Mouse (Mus musculus): ENCODE results near the gene Figla. TPM values are rescaled to one million over a fixed set of nuclear protein-coding genes. Genes with fewer than 3 reads are reported as not detected.

The Figla gene
- polyA plus RNA-seq, 1 experiment from 2014 or later: not detected

DNA sequence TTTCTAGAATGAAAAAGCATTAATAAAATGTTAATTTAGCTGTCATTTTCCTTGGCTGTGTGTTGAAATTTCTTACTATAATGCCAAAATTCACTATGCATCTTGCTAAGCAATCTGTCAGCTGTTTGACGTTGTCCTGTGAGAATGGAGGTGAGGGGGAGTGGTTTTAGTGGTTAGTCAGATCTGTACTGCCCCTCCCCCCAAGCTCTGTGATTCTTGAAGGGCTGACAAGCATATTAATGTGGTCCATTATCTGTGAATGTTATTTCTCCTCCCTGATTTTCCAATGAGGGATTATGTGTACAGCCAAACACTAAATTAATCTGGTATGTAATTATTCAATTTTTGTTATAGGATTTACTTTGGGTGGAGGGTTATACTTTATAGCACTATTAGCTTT, 42.5 kb downstream of the Figla start:
- Histone ChIP-seq H3K27ac (ENCODE audit: low read length) (no peak overlapping the region), H3K9ac (ENCODE audit: low read length) (no peak overlapping the region), H3K36me3 (ENCODE audit: control insufficient read depth, insufficient read depth) (no peaks in the 10 kb centered on the region), H3K4me1 (ENCODE audit: control insufficient read depth, insufficient read depth, low read length) (no peaks in the 10 kb centered on the region), H3K9me3 (replicated peaks; ENCODE audit: control insufficient read depth, low read length) (no peaks in the 10 kb centered on the region), H3K4me2 (ENCODE audit: low read depth, low read length) (no peak overlapping the region), H3K4me3 (ENCODE audit: low read length) (no peak overlapping the region), H3K27me3 (ENCODE audit: control insufficient read depth, insufficient read depth, low read length) (no peaks in the 10 kb centered on the region)
- no peak for ATAC-seq (replicated peaks; ENCODE audit: extremely low read depth, insufficient read depth, low FRiP score)
- 0% methylated on average over 1 of the region's 1 CpGs for WGBS

DNA sequence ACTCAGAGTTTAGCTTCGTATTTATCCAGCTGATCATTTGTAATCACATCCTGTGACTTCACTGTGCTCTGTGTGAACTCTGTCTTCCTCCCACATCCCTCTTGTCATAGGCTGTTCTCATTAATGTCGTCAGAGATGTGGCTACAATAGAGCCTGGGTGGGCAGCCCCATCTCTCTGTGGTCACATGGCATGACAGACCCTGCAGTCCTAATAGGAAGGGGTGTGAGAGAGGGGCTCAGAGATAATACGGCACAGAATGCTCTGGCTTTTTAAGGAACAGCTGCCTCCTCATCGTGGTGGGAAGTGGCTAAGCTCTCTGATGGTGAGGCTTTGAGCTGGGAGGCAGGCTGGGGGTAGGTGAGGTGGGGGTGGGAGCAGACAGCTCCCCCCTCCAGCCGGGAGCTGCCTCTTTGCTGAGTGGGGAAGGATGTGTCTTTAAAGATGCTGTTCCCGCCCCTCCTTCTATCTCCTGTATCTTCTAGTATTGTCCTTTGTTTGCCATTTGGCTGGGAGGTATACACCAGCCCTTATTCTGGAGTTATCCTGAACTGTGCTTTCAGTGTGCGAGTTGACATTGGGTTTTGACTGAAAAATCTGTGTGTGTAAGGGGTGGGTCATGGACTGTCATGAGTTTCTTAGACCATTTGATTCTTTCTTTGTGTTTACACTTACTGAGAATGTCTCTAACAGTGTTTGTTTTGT, 43.3 kb downstream of the Figla start:
- Histone ChIP-seq H3K27ac (ENCODE audit: low read length) (no peak overlapping the region), H3K36me3 (ENCODE audit: control insufficient read depth, insufficient read depth) (no peaks in the 10 kb centered on the region), H3K4me3 (ENCODE audit: low read length) (no peak overlapping the region), H3K4me2 (ENCODE audit: low read depth, low read length) (no peak overlapping the region), H3K4me1 (ENCODE audit: control insufficient read depth, insufficient read depth, low read length) (no peaks in the 10 kb centered on the region), H3K9me3 (replicated peaks; ENCODE audit: control insufficient read depth, low read length) (no peaks in the 10 kb centered on the region), H3K27me3 (ENCODE audit: control insufficient read depth, insufficient read depth, low read length) (no peaks in the 10 kb centered on the region), H3K9ac (ENCODE audit: low read length) (no peak overlapping the region)
- 38% methylated on average over 7 of the region's 7 CpGs for WGBS
- ATAC-seq (replicated peaks; ENCODE audit: extremely low read depth, insufficient read depth, low FRiP score): no peak

DNA sequence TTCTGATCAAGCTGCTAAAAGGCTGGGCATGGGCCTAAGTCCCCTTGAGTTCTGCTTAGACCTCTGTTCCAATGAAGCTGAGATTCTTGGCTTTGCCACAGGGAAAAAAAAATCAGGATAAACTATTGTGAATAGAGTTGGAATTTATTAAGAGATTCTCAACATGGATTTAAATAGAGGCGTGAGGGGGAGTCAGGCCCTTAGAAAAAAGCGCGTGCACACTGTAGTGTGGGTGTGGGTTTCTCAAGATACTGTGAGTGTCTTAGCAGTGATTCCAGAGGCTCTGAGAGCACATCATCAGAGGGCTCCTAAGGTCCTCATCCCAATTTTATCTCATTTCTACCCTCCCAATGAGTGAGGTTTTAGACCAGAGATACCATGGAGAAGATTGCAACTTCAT, 44.2 kb downstream of the Figla start:
- 85% methylated on average over 3 of the region's 3 CpGs for WGBS
- Histone ChIP-seq H3K27ac (ENCODE audit: low read length) (no peak overlapping the region), H3K4me1 (ENCODE audit: control insufficient read depth, insufficient read depth, low read length) (no peaks in the 10 kb centered on the region), H3K4me3 (ENCODE audit: low read length) (no peak overlapping the region), H3K36me3 (ENCODE audit: control insufficient read depth, insufficient read depth) (no peaks in the 10 kb centered on the region), H3K9ac (ENCODE audit: low read length) (no peak overlapping the region), H3K9me3 (replicated peaks; ENCODE audit: control insufficient read depth, low read length) (no peaks in the 10 kb centered on the region), H3K4me2 (ENCODE audit: low read depth, low read length) (no peak overlapping the region), H3K27me3 (ENCODE audit: control insufficient read depth, insufficient read depth, low read length) (no peaks in the 10 kb centered on the region)
- ATAC-seq (replicated peaks; ENCODE audit: extremely low read depth, insufficient read depth, low FRiP score): no peak

DNA sequence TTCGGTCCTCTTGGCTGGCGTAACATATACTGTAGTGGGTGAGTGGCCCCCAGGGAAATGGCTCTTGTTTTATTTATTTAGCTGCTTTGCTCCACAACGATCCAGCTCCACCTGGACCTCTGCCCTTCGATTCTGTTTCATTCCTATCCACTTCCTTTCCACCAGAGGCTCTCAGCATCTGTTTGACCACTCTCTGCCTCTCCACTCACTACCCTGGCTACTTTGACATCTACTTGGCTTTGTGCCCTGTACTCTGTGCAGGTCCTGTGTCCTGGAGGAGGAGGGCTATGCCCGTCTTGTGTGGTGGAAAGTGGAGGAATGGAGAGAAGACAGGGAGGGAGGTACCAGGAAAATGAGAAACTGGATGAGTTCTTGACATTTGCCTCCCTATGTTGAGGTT, 46.3 kb downstream of the Figla start:
- no peak for ATAC-seq (replicated peaks; ENCODE audit: extremely low read depth, insufficient read depth, low FRiP score)
- WGBS: 46% methylated on average over 5 of the region's 5 CpGs
- Histone ChIP-seq H3K4me2 (ENCODE audit: low read depth, low read length) (no peak overlapping the region), H3K36me3 (ENCODE audit: control insufficient read depth, insufficient read depth) (no peaks in the 10 kb centered on the region), H3K4me3 (ENCODE audit: low read length) (no peak overlapping the region), H3K27me3 (ENCODE audit: control insufficient read depth, insufficient read depth, low read length) (no peaks in the 10 kb centered on the region; the same call in 1 of the 2 replicates), H3K27ac (ENCODE audit: low read length) (no peak overlapping the region), H3K9ac (ENCODE audit: low read length) (no peak overlapping the region), H3K4me1 (ENCODE audit: control insufficient read depth, insufficient read depth, low read length) (no peaks in the 10 kb centered on the region), H3K9me3 (replicated peaks; ENCODE audit: control insufficient read depth, low read length) (no peaks in the 10 kb centered on the region)

DNA sequence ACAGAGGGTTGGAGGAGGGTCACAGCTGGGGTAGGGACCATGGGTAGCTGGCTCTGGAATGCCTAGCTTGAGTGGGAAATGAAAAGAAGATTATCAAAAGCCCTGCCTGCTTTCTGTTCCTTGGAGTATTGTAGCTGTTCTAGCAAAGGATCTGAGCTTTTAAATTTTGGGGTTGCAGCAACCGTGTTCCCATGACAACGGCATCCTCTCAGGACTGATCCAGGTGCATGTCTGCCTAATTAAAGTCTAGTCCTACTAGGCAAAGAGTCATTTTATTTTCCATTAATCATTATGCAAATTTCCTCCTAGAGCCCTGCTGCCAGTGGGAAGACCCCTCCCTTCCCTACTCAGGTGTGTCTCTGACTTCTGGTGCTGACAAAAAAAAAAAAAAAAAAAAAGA, 46.7 kb downstream of the Figla start:
- H3K4me2 ChIP-seq (ENCODE audit: low read depth, low read length): no peak overlapping the region
- ATAC-seq (replicated peaks; ENCODE audit: extremely low read depth, insufficient read depth, low FRiP score): no peak
- no peaks in the 10 kb centered on the region; the same call in 1 of the 2 replicates for H3K27me3 ChIP-seq (ENCODE audit: control insufficient read depth, insufficient read depth, low read length)
- no peak overlapping the region for H3K27ac ChIP-seq (ENCODE audit: low read length)
- no peaks in the 10 kb centered on the region for H3K36me3 ChIP-seq (ENCODE audit: control insufficient read depth, insufficient read depth)
- no peaks in the 10 kb centered on the region for H3K9me3 ChIP-seq (replicated peaks; ENCODE audit: control insufficient read depth, low read length)
- no peak overlapping the region for H3K9ac ChIP-seq (ENCODE audit: low read length)
- no peaks in the 10 kb centered on the region for H3K4me1 ChIP-seq (ENCODE audit: control insufficient read depth, insufficient read depth, low read length)
- WGBS: 91% methylated on average over 2 of the region's 2 CpGs
- H3K4me3 ChIP-seq (ENCODE audit: low read length): no peak overlapping the region

DNA sequence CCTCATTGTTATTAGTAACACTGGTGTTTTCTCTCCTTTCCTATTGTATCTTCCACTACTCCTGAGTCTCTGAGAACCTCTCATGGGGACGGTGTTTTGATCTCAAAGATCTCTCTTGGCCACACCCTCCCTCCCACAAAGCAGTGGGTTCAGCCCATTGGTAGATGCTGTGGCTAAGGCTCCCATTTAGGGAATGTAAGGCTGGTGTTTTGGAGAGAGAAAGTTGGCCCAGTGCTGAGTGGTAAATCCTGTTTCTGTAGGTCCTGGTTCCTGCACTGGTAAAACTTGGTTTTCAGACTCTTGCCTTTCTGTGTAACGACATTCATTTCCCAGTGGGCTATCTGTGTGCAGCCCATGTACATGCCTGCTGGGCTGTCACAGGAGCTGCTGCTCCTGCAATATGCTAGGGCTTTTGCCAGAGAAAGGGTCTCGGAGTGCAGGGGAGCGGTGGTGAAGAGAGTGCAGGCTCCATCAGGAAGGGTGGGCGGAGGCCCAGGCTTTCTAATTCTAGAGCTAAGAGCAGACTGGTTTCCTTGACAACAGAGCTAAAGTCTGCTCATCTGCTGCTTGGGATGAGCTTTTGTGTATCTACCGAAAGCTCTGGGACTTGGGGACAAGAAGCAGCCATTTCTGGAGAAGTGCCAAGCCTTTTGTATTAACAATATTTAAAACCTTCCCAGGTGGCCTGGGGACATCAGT, 48.5 kb downstream of the Figla start:
- H3K9me3 ChIP-seq (replicated peaks; ENCODE audit: control insufficient read depth, low read length): no peaks in the 10 kb centered on the region
- H3K27ac ChIP-seq (ENCODE audit: low read length): no peak overlapping the region
- no peak overlapping the region for H3K9ac ChIP-seq (ENCODE audit: low read length)
- H3K36me3 ChIP-seq (ENCODE audit: control insufficient read depth, insufficient read depth): no peaks in the 10 kb centered on the region
- ATAC-seq (replicated peaks; ENCODE audit: extremely low read depth, insufficient read depth, low FRiP score): no peak
- WGBS: 58% methylated on average over 6 of the region's 6 CpGs
- H3K4me3 ChIP-seq (ENCODE audit: low read length): no peak overlapping the region
- H3K4me2 ChIP-seq (ENCODE audit: low read depth, low read length): no peak overlapping the region
- no peaks in the 10 kb centered on the region for H3K4me1 ChIP-seq (ENCODE audit: control insufficient read depth, insufficient read depth, low read length)
- no peaks in the 10 kb centered on the region; the same call in 1 of the 2 replicates for H3K27me3 ChIP-seq (ENCODE audit: control insufficient read depth, insufficient read depth, low read length)

DNA sequence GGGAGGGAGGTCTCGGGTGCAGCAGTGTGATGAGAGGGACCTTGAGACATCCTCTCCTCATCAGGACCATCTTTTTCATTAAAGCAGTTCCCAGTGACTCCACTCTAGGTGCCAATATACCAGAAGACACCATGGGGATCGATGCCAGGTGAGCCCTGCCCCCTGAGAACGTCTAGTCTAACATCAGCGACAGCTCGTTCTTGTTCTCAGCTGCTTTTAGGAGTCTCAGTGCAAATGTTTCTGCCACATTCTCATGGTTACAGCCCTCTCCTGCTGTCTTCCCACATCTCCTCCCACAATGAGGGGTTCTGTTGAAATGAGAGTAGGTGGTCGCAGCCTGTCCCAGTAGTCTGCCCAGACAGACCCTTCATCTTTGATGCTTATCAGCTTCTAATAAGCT, 50.8 kb downstream of the Figla start:
- 75% methylated on average over 6 of the region's 6 CpGs for WGBS
- Histone ChIP-seq H3K4me1 (ENCODE audit: control insufficient read depth, insufficient read depth, low read length) (no peaks in the 10 kb centered on the region), H3K9me3 (replicated peaks; ENCODE audit: control insufficient read depth, low read length) (no peaks in the 10 kb centered on the region), H3K4me3 (ENCODE audit: low read length) (no peak overlapping the region), H3K36me3 (ENCODE audit: control insufficient read depth, insufficient read depth) (no peaks in the 10 kb centered on the region), H3K4me2 (ENCODE audit: low read depth, low read length) (no peak overlapping the region), H3K27me3 (ENCODE audit: control insufficient read depth, insufficient read depth, low read length) (no peaks in the 10 kb centered on the region; the same call in 1 of the 2 replicates), H3K9ac (ENCODE audit: low read length) (no peak overlapping the region), H3K27ac (ENCODE audit: low read length) (no peak overlapping the region)
- ATAC-seq (replicated peaks; ENCODE audit: extremely low read depth, insufficient read depth, low FRiP score): no peak

DNA sequence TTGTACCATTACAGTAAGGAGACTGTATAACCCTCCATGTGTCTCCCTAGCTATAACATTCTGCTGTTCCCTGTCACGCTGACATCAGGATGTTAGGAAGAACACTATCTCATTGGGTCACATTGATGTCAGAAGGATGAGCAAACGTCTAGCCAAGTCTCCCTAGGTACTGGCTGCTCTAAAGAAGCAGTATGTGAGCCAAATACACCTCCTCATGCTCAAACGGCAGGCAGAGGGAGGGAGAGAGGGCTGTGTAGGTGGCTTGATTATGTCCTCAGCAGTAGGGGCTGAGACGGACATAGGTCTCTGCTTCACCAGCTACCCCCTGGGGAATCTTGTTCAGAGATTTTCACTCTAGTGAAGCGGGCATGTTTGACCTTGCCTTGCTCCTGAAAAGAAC, 51.2 kb downstream of the Figla start:
- H3K4me2 ChIP-seq (ENCODE audit: low read depth, low read length): no peak overlapping the region
- H3K9ac ChIP-seq (ENCODE audit: low read length): no peak overlapping the region
- no peaks in the 10 kb centered on the region for H3K4me1 ChIP-seq (ENCODE audit: control insufficient read depth, insufficient read depth, low read length)
- H3K27me3 ChIP-seq (ENCODE audit: control insufficient read depth, insufficient read depth, low read length): no peaks in the 10 kb centered on the region; the same call in 1 of the 2 replicates
- 43% methylated on average over 5 of the region's 5 CpGs for WGBS
- no peak overlapping the region for H3K27ac ChIP-seq (ENCODE audit: low read length)
- H3K4me3 ChIP-seq (ENCODE audit: low read length): no peak overlapping the region
- no peak for ATAC-seq (replicated peaks; ENCODE audit: extremely low read depth, insufficient read depth, low FRiP score)
- no peaks in the 10 kb centered on the region for H3K9me3 ChIP-seq (replicated peaks; ENCODE audit: control insufficient read depth, low read length)
- H3K36me3 ChIP-seq (ENCODE audit: control insufficient read depth, insufficient read depth): no peaks in the 10 kb centered on the region

DNA sequence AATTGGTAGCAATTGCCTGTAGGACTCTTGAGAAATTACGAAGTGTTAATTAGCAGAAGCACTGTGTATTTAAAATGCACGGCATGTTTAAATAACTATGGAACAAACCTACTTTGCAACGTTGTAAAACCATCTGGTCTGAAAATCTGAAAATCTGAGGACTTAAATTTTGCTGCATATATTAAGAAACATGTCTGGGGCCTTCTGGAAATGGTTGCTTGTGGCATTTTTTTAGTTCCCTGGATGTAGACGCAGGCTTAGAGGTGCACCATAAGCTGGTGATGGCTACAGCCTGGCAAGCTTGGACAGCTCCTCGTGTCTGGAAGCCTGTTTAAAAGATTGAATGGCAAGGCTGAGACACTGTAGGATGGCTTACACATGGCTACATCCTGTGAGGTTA, 53.0 kb downstream of the Figla start:
- no peak overlapping the region for H3K4me3 ChIP-seq (ENCODE audit: low read length)
- WGBS: 65% methylated on average over 5 of the region's 5 CpGs
- H3K4me2 ChIP-seq (ENCODE audit: low read depth, low read length): no peak overlapping the region
- H3K9ac ChIP-seq (ENCODE audit: low read length): no peak overlapping the region
- H3K27ac ChIP-seq (ENCODE audit: low read length): no peak overlapping the region
- no peaks in the 10 kb centered on the region for H3K4me1 ChIP-seq (ENCODE audit: control insufficient read depth, insufficient read depth, low read length)
- no peaks in the 10 kb centered on the region for H3K36me3 ChIP-seq (ENCODE audit: control insufficient read depth, insufficient read depth)
- no peaks in the 10 kb centered on the region; the same call in 1 of the 2 replicates for H3K27me3 ChIP-seq (ENCODE audit: control insufficient read depth, insufficient read depth, low read length)
- H3K9me3 ChIP-seq (replicated peaks; ENCODE audit: control insufficient read depth, low read length): no peaks in the 10 kb centered on the region
- ATAC-seq (replicated peaks; ENCODE audit: extremely low read depth, insufficient read depth, low FRiP score): no peak

Data from heart, embryonic 16.5 days (tissue).